Mouse (Mus musculus) megakaryocyte, embryonic 14.5 days (primary cell): ENCODE measurements around the gene Spryd7.

Experiments used
- FLI1 ChIP-seq: IDR thresholded peaks from 2 replicates; pipeline ENCODE4 v1.6.1; 2012; ENCODE audit warnings: low read length, inconsistent platforms, mixed read lengths
- GATA1 ChIP-seq: IDR thresholded peaks from 3 replicates; pipeline ENCODE4 v1.6.1; 2012; ENCODE audit warnings: mixed read lengths, low read length, inconsistent platforms, borderline replicate concordance

DNA sequence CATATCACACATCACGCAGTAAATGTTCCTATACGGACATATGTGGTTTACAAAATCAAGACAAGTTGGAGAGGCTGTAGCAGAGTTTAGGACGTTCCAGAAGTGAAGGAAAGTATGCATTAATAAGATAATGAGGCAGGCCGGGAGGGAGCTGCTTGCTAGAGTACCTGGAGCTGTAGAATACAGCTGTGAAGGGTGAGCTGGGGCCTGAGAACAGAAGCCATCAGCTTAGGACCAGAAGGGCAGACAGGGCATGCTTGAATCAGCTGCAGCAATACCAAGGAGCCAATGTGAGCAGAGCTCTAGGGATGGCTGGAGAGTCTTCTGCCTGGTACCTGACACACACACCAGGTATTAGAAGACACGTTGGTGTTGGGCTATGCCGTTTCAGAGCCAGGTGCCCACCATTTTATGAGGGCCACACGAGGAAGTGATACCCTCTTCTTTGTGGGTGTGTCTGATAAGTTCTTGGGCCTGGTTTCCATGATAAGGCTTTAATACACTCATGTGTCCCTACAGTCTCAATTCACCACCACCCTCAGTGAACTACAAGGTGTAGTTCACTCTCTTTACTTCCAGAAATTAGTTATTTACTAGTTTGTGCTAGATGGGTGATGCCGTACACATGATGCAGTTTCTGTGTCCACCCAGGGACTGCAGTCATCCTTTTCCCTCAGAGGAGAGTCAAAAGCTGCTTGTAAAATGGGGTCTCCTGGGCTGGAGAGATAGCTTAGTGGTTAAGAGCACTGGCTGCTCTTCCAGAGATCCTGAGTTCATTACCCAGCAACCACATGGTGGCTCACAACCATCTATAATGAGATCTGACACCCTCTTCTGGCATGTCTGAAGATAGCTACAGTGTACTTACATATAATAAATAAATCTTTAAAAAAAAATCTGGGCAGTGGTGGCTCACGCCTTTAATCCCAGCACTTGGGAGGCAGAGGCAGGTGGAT, 39.9 kb downstream of the Spryd7 start:
- no peak for TF ChIP-seq GATA1
- TF ChIP-seq FLI1, result no peak
